Mouse (Mus musculus): ENCODE data around the gene Slc43a1.

GRCm38 (mm10) chr2:84790418-84790817, 48.2 kb upstream of the Slc43a1 start:
- TF ChIP-seq POLR2AphosphoS2 (IDR thresholded peaks at IDR 0.05; ENCODE audit: insufficient read length, low read depth) (no peak), POLR2A (IDR thresholded peaks at IDR 0.05; ENCODE audit: insufficient read length, low read depth) (no peak), MYOG (IDR thresholded peaks at IDR 0.05; ENCODE audit: control insufficient read depth in 1 of 3, insufficient read depth in 1 of 3, insufficient read length in 2 of 3, low read depth in 2 of 3) (no peak), MYOD1 (IDR thresholded peaks at IDR 0.05; ENCODE audit: control insufficient read depth in 1 of 3, insufficient read length in 2 of 3, low read depth in 2 of 3) (no peak), TCF12 (IDR thresholded peaks at IDR 0.05; ENCODE audit: insufficient read depth, poor library complexity, severe bottlenecking) (no peak), CEBPB (IDR thresholded peaks at IDR 0.05; ENCODE audit: insufficient read depth, poor library complexity, severe bottlenecking) (no peak), E2F4 (IDR thresholded peaks at IDR 0.05; ENCODE audit: insufficient read depth) (no peak)
